Mouse (Mus musculus) forebrain, postnatal 0 days (tissue): ENCODE measurements around the gene Gm21981. TPM values are rescaled to one million over a fixed set of nuclear protein-coding genes. Genes with fewer than 3 reads are reported as not detected.

Experiments used
- ATAC-seq: fragments of 200-750 bp; cut with Nextera tagmentation; 2 replicates; pipeline ENCODE4 v1.8.0; 2017; ENCODE audit warnings: mild to moderate bottlenecking, moderate library complexity
- DNase-seq: peaks from one replicate; pipeline ENCODE4 v3.0.0-alpha.2; 2015
- H3K27ac ChIP-seq: fragments of 300-500 bp; sonication (generic); 2 replicates; pipeline ENCODE4 v1.5.1; 2014; ENCODE audit warnings: low read depth, mild to moderate bottlenecking, antibody characterized with exemption, low read length, moderate library complexity, mixed read lengths
- H3K27me3 ChIP-seq: fragments of 300-500 bp; sonication (generic); 2 replicates; pipeline ENCODE4 v1.6.1; 2014; ENCODE audit warnings: mild to moderate bottlenecking, low read length, mixed read lengths; ENCODE audit not compliant: insufficient read depth
- H3K36me3 ChIP-seq: fragments of 300-500 bp; sonication (generic); 2 replicates; pipeline ENCODE4 v1.6.1; 2014; ENCODE audit warnings: mild to moderate bottlenecking, moderate library complexity; ENCODE audit not compliant: insufficient read depth
- H3K4me1 ChIP-seq: fragments of 300-500 bp; sonication (generic); 2 replicates; pipeline ENCODE4 v1.6.1; 2014; ENCODE audit warnings: antibody characterized with exemption; ENCODE audit not compliant: insufficient read depth
- H3K4me2 ChIP-seq: fragments of 300-500 bp; sonication (generic); 2 replicates; pipeline ENCODE4 v1.6.1; 2014; ENCODE audit warnings: low read depth, mild to moderate bottlenecking, moderate library complexity
- H3K4me3 ChIP-seq: fragments of 300-500 bp; sonication (generic); 2 replicates; pipeline ENCODE4 v1.5.1; 2014; ENCODE audit warnings: low read depth, low read length, mixed read lengths
- H3K9ac ChIP-seq: fragments of 300-500 bp; sonication (generic); 2 replicates; pipeline ENCODE4 v1.6.1; 2014; ENCODE audit warnings: mild to moderate bottlenecking
- H3K9me3 ChIP-seq: fragments of 300-500 bp; sonication (generic); 2 replicates; pipeline ENCODE4 v1.6.1; 2016; ENCODE audit warnings: low read length
- CTCF ChIP-seq: sonication (generic); IDR thresholded peaks from 2 replicates; pipeline ENCODE4 v1.5.1; 2016; ENCODE audit warnings: antibody characterized with exemption, control low read depth, low read depth
- WGBS: fragments of 180-500 bp; shearing (Covaris S2); extraction: QIAGEN DNeasy Blood & Tissue Kit; methylation state at CpG from one replicate; pipeline ENCODE4 v1.1.7; 2014; 5-methylcytosine and 5-hydroxymethylcytosine counted together
- polyA plus RNA-seq: library from polyadenylated mRNA; unstranded; fragments of >200 nt; fragmentation: Nextera tagmentation; extraction: Ambion mirVana; gene quantifications from 2 replicates; pipeline ENCODE4 v1.2.1, GENCODE M21; 2015
- total RNA-seq: library from RNA; depleted of rRNA; stranded (reverse); fragments of >200 nt; gene quantifications from 2 replicates; pipeline ENCODE4 v1.2.3, GENCODE M21; 2014; rRNA removed

Gene Gm21981
- total and polyA plus RNA-seq, 2 experiments from 2014 or later, result 0.76 to 5.2 TPM

- Histone ChIP-seq H3K9ac (no peak overlapping the region), H3K4me2 (no peak overlapping the region), H3K27ac (no peak overlapping the region), H3K4me3 (no peak overlapping the region), H3K36me3 (peaks cover 14% of the 10 kb centered on the region; the same call in 1 of the 2 replicates), H3K27me3 (no peaks in the 10 kb centered on the region), H3K4me1 (no peaks in the 10 kb centered on the region), H3K9me3 (no peaks in the 10 kb centered on the region)
- DNase-seq (no peak), ATAC-seq (no peak)
- 77% methylated on average over 2 of the region's 2 CpGs for WGBS
- TF ChIP-seq CTCF, result no peak
Measured at GRCm38 (mm10) chr17:47651953-47652352, 42.3 kb downstream of the Gm21981 start.

GRCm38 (mm10) chr17:47648966-47649365 is 45.3 kb downstream of the Gm21981 start:
- Histone ChIP-seq H3K4me3 (no peak overlapping the region), H3K9me3 (no peaks in the 10 kb centered on the region), H3K36me3 (peaks cover 12% of the 10 kb centered on the region; the same call in 1 of the 2 replicates), H3K27ac (no peak overlapping the region), H3K27me3 (no peaks in the 10 kb centered on the region), H3K4me2 (no peak overlapping the region), H3K9ac (no peak overlapping the region), H3K4me1 (no peaks in the 10 kb centered on the region)
- no peak for TF ChIP-seq CTCF
- no peak for ATAC-seq
- DNase-seq, result no peak
- WGBS, result 33% methylated on average over 4 of the region's 4 CpGs

GRCm38 (mm10) chr17:47646683-47647082 is 47.6 kb downstream of the Gm21981 start:
- Histone ChIP-seq H3K36me3 (peaks cover 12% of the 10 kb centered on the region; the same call in 1 of the 2 replicates), H3K9ac (no peak overlapping the region), H3K9me3 (no peaks in the 10 kb centered on the region), H3K27ac (no peak overlapping the region), H3K4me3 (no peak overlapping the region), H3K27me3 (no peaks in the 10 kb centered on the region), H3K4me1 (no peaks in the 10 kb centered on the region), H3K4me2 (no peak overlapping the region)
- peak; percentile 70 for TF ChIP-seq CTCF
- DNase-seq, result peak; percentile 60
- WGBS, result 85% methylated on average over 1 of the region's 1 CpGs
- ATAC-seq, result no peak; the same call in 1 of the 2 replicates

- DNase-seq, result no peak
- Histone ChIP-seq H3K27ac (no peak overlapping the region), H3K27me3 (no peaks in the 10 kb centered on the region), H3K4me1 (no peaks in the 10 kb centered on the region), H3K9me3 (no peaks in the 10 kb centered on the region), H3K9ac (no peak overlapping the region), H3K4me3 (no peak overlapping the region), H3K4me2 (no peak overlapping the region), H3K36me3 (no peaks in the 10 kb centered on the region)
- ATAC-seq, result no peak
- 0 out of 2 replicates have a peak, but pooled peaks have one; percentile 19 for TF ChIP-seq CTCF
- WGBS, result 88% methylated on average over 2 of the region's 2 CpGs
Measured at GRCm38 (mm10) chr17:47642992-47643391, 51.3 kb downstream of the Gm21981 start.

Other genes starting within 250 kb of the Gm21981 start
- gene Taf8, start 192.2 kb downstream of the Gm21981 start, total RNA-seq, result 17.4 and 17.9 TPM in 2 replicates
- gene Taf8, start 192.2 kb downstream of the Gm21981 start, polyA plus RNA-seq, result 8.8 and 10.8 TPM in 2 replicates
- gene Ccnd3, start 189.4 kb downstream of the Gm21981 start, total RNA-seq, result 26.3 and 42.6 TPM in 2 replicates
- gene Ccnd3, start 189.4 kb downstream of the Gm21981 start, polyA plus RNA-seq, result 54.0 and 59.6 TPM in 2 replicates
- 21.9 and 23.7 TPM in 2 replicates for gene Bysl, start 83.0 kb downstream of the Gm21981 start, total RNA-seq
- gene Bysl, start 83.0 kb downstream of the Gm21981 start, polyA plus RNA-seq, result 32.0 and 35.4 TPM in 2 replicates
- gene Med20, start 82.9 kb downstream of the Gm21981 start, total RNA-seq, result 31.5 and 37.0 TPM in 2 replicates
- gene Med20, start 82.9 kb downstream of the Gm21981 start, polyA plus RNA-seq, result 27.9 and 30.2 TPM in 2 replicates
- gene Gm20517, start 82.9 kb downstream of the Gm21981 start, total RNA-seq, result 4.7 and 10.6 TPM in 2 replicates
- gene Gm20517, start 82.9 kb downstream of the Gm21981 start, polyA plus RNA-seq, result 1.4 and 2.1 TPM in 2 replicates
- gene Usp49, start 63.8 kb downstream of the Gm21981 start, total RNA-seq, result 11.2 and 18.9 TPM in 2 replicates
- 2.8 and 4.7 TPM in 2 replicates for gene Usp49, start 63.8 kb downstream of the Gm21981 start, polyA plus RNA-seq
- gene Tomm6, start 6.1 kb downstream of the Gm21981 start, total RNA-seq, result 67.0 and 73.9 TPM in 2 replicates
- gene Tomm6, start 6.1 kb downstream of the Gm21981 start, polyA plus RNA-seq, result 329 and 353 TPM in 2 replicates
- 68.0 and 79.6 TPM in 2 replicates for gene Frs3, start 5.4 kb downstream of the Gm21981 start, total RNA-seq
- gene Frs3, start 5.4 kb downstream of the Gm21981 start, polyA plus RNA-seq, result 33.6 and 43.6 TPM in 2 replicates
- gene Prickle4, start 281 bp upstream of the Gm21981 start, total RNA-seq, result 1.8 TPM in 1 of 2 replicates, not detected in the other
- gene Prickle4, start 281 bp upstream of the Gm21981 start, polyA plus RNA-seq, result 0.45 and 0.60 TPM in 2 replicates
- not detected in 2 replicates for gene Pgc, start 32.4 kb upstream of the Gm21981 start, total RNA-seq
- gene Pgc, start 32.4 kb upstream of the Gm21981 start, polyA plus RNA-seq, result not detected in 2 replicates
- 4.1 and 5.5 TPM in 2 replicates for gene Tfeb, start 42.6 kb upstream of the Gm21981 start, total RNA-seq
- 3.3 and 4.6 TPM in 2 replicates for gene Tfeb, start 42.6 kb upstream of the Gm21981 start, polyA plus RNA-seq
- gene Mdfi, start 140.2 kb upstream of the Gm21981 start, total RNA-seq, result 9.5 and 17.5 TPM in 2 replicates
- gene Mdfi, start 140.2 kb upstream of the Gm21981 start, polyA plus RNA-seq, result 0.99 and 1.3 TPM in 2 replicates
- 108 and 109 TPM in 2 replicates for gene Foxp4, start 230.2 kb upstream of the Gm21981 start, total RNA-seq
- 45.7 and 56.4 TPM in 2 replicates for gene Foxp4, start 230.2 kb upstream of the Gm21981 start, polyA plus RNA-seq